Mouse (Mus musculus) bone marrow macrophage, adult 2 months (primary cell): ENCODE data around the gene Tex261.

ENCODE experiments used
- CTCF ChIP-seq: IDR thresholded peaks from 2 replicates; pipeline ENCODE4 v1.5.1; 2012; ENCODE audit warnings: low read depth, mild to moderate bottlenecking, low read length, moderate library complexity
- POLR2A ChIP-seq: IDR thresholded peaks from 2 replicates; pipeline ENCODE4 v1.6.1; 2012; ENCODE audit warnings: mild to moderate bottlenecking, low read depth, low read length, borderline replicate concordance

DNA sequence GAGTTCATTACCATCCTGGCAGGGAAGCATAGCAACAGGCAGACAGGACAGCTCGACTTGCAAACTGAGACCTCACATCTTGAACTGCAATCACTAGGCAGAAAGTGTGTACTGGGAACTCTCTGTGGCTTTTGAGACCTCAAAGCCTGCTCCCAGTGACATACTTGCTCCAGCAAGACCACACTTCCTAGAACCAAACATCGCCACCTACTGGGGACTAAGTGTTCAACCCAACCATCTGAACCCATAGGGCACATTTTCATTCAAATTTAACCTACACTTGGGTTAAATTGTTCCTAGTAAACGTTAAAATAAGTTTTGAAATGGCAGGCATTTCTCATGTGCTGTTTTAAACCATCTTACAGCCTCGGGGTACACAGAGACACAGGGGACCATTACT, 48.4 kb downstream of the Tex261 start:
- TF ChIP-seq POLR2A (no peak), CTCF (no peak)
